Mouse (Mus musculus) kidney, postnatal 0 days (tissue): ENCODE data around the gene Oit1. TPM values are rescaled to one million over a fixed set of nuclear protein-coding genes. Genes with fewer than 3 reads are reported as not detected.

Experiments
- ATAC-seq: fragments of 200-750 bp; cut with Nextera tagmentation; replicated peaks from 2 replicates; pipeline ENCODE4 v1.8.0; 2017; ENCODE audit warnings: low read depth, moderate number of reproducible peaks, moderate TSS enrichment, moderate library complexity; ENCODE audit not compliant: low FRiP score
- DNase-seq: peaks from one replicate; pipeline ENCODE4 v3.0.0-alpha.2; 2016; ENCODE audit warnings: low spot score
- H3K27ac ChIP-seq: fragments of 300-500 bp; sonication (generic); 2 replicates; pipeline ENCODE4 v1.5.1; 2014; ENCODE audit warnings: mild to moderate bottlenecking
- H3K27me3 ChIP-seq: fragments of 300-500 bp; sonication (generic); 2 replicates; pipeline ENCODE4 v1.6.1; 2014; ENCODE audit warnings: low read length, mixed read lengths; ENCODE audit not compliant: insufficient read depth
- H3K36me3 ChIP-seq: fragments of 300-500 bp; sonication (generic); 2 replicates; pipeline ENCODE4 v1.6.1; 2014; ENCODE audit warnings: low read length, mixed read lengths; ENCODE audit not compliant: insufficient read depth
- H3K4me1 ChIP-seq: fragments of 300-500 bp; sonication (generic); replicated peaks from 2 replicates; pipeline ENCODE4 v1.6.1; 2014; ENCODE audit warnings: antibody characterized with exemption, low read length, mixed read lengths; ENCODE audit not compliant: insufficient read depth
- H3K4me2 ChIP-seq: fragments of 300-500 bp; sonication (generic); 2 replicates; pipeline ENCODE4 v1.6.1; 2014; ENCODE audit warnings: mild to moderate bottlenecking, low read length, moderate library complexity, mixed read lengths
- H3K4me3 ChIP-seq: fragments of 300-500 bp; sonication (generic); replicated peaks from 2 replicates; pipeline ENCODE4 v1.5.1; 2014; ENCODE audit warnings: low read depth, low read length
- H3K9ac ChIP-seq: fragments of 300-500 bp; sonication (generic); 2 replicates; pipeline ENCODE4 v1.6.1; 2014; ENCODE audit warnings: low read depth, low read length
- H3K9me3 ChIP-seq: fragments of 300-500 bp; sonication (generic); replicated peaks from 2 replicates; pipeline ENCODE4 v1.6.1; 2016; ENCODE audit warnings: low read length, inconsistent platforms, mixed read lengths
- CTCF ChIP-seq: IDR thresholded peaks from 2 replicates; pipeline ENCODE4 v1.5.1; 2016; ENCODE audit warnings: antibody characterized with exemption, low read depth, mild to moderate bottlenecking, moderate library complexity
- WGBS: fragments of 180-500 bp; shearing (Covaris S2); extraction: QIAGEN DNeasy Blood & Tissue Kit; methylation state at CpG from one replicate; pipeline ENCODE4 v1.1.7; 2014; 5-methylcytosine and 5-hydroxymethylcytosine counted together
- polyA plus RNA-seq: library from polyadenylated mRNA; unstranded; fragments of >200 nt; fragmentation: Nextera tagmentation; extraction: Ambion mirVana; gene quantifications from 2 replicates; pipeline ENCODE4 v1.2.1, GENCODE M21; 2015

Gene Oit1
- polyA plus RNA-seq, 1 experiment from 2014 or later = 4.3 TPM

DNA sequence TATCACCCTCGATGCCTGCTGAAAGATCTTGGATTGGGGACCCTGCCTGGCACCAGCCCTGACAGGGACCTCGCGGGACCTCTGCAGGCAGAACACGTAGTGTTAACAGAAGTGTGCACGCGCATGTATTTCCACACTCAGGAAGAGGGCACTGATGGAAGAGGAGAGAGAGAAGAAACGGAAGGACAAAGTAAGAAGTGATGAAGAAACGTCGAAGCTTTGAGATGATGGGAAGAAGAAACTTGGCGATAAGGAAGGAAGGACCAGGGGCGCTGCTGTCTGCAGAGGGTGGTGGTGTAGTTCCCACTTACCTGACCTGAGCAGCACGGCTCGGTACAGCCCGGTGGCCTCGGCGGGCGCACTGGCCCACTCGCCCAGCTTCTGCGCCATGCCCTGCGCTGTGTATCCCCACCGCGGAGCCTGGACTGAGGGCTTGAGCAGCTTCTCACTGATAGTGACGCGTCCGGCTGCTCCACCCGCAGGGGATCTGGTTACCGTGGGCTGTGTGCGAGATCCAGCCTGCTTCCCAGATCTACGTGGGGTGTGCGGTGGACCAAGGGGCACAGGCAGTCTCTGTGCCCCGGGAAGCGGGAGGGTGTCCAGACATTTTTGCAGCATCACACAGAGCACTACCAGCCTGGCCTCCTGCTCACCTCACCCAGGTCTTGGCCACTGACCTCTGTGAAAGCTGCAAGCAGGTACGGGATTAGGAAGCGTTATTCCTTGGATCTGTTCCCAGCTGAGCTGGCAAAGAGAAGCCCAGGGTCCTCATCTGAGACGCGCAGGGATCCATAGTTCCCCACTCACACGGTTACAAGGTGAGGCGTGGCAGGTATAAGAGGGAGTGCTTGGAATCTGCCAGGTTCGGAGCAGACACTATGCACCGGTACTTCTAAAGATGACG is 61.1 kb downstream of the Oit1 start, which contains the start of gene Fam107a:
Fam107a (minus strand) TSS at position 830 of the 904 bp plus-strand sequence.
- Histone ChIP-seq H3K9me3 (no peaks in the 10 kb centered on the region), H3K4me1 (peaks cover 10% of the 10 kb centered on the region), H3K4me3 (peak within 1 kb of the TSS; percentile 24), H3K9ac (peak within 1 kb of the TSS; percentile 35), H3K27me3 (0 out of 2 replicates have a peak, but pooled peaks cover 6% of the 10 kb centered on the region), H3K27ac (peak within 1 kb of the TSS; percentile 26; the same call in 1 of the 2 replicates), H3K4me2 (peak within 1 kb of the TSS; percentile 53), H3K36me3 (no peaks in the 10 kb centered on the region)
- no peak for TF ChIP-seq CTCF
- DNase-seq = no peak
- 13% methylated on average over 41 of the region's 41 CpGs for WGBS
- peak; percentile 59 for ATAC-seq

DNA sequence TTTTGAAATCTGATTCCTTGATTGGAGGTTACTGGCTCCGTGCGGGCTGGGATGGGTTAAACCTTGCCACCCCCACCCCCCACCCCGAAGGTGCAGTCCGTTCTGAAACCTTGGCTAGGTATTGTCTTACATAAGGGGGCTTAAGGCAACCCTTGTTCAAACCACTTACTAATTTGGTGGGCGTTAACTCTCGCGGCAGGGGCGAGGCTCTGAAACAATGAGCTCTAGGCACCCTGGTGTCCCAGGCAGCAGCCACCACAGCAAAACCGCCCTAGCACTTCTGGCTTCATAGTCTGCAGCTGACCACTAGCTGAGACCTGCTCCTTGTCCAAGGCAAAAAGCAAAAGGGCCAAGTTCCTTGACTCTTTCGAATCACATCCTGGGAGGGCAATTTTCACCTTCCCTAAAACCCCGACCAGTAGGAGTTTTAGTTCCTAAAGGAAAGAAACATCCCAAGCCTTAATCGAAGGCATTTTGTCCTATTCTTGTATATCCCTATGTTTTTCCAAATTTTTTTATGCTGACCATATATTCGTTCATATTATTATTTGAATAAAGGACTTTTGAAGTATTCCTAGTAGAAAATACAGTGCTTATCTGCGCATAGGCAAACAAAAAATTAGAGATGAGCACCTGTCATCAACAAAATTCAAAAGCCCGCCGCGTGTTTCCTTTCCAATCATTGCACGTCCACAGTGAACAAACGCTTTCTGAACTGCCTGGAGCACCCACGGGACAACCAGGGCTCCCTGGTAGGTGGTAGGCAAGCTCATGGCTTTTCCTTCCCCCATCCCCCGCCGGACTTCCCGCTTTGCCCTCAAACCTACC is 62.0 kb downstream of the Oit1 start:
- Histone ChIP-seq H3K27ac (0 out of 2 replicates have a peak overlapping the region, but pooled peaks have one; percentile 14), H3K4me1 (peaks cover 10% of the 10 kb centered on the region), H3K4me3 (peak overlapping the region; percentile 24), H3K27me3 (0 out of 2 replicates have a peak, but pooled peaks cover 6% of the 10 kb centered on the region), H3K9me3 (no peaks in the 10 kb centered on the region), H3K4me2 (peak overlapping the region; percentile 53), H3K36me3 (no peaks in the 10 kb centered on the region), H3K9ac (peak overlapping the region; percentile 35)
- DNase-seq (peak; percentile 51), ATAC-seq (no peak)
- TF ChIP-seq CTCF = no peak
- 5% methylated on average over 23 of the region's 23 CpGs for WGBS

DNA sequence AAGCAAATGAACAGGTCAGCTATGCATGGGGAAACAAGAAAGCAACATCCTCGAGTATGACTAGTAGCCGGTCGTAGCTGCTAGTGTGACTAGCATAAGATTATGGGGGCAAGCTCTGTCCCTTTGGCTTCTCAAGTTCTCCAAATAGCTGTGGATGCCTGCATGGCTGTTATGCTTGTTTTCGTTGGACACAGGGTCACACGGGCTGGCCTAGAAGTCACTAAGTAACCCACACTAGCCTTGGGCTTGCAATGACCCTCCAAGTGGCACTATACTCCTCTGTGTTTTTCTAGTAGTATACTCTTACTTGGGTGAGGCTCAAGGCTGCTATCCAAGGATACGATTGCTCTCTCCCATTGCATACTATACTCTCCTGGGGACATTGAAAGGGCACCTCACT is 63.4 kb downstream of the Oit1 start:
- TF ChIP-seq CTCF = no peak
- peak overlapping the region; percentile 53; the same call in 1 of the 2 replicates for H3K4me2 ChIP-seq
- no peaks in the 10 kb centered on the region for H3K9me3 ChIP-seq
- H3K9ac ChIP-seq = no peak overlapping the region
- no peak overlapping the region for H3K4me3 ChIP-seq
- ATAC-seq = no peak
- 47% methylated on average over 6 of the region's 6 CpGs for WGBS
- H3K27ac ChIP-seq = peak overlapping the region; percentile 31; the same call in 1 of the 2 replicates
- no peaks in the 10 kb centered on the region for H3K36me3 ChIP-seq
- no peak for DNase-seq
- 0 out of 2 replicates have a peak, but pooled peaks cover 6% of the 10 kb centered on the region for H3K27me3 ChIP-seq
- peaks cover 10% of the 10 kb centered on the region for H3K4me1 ChIP-seq

DNA sequence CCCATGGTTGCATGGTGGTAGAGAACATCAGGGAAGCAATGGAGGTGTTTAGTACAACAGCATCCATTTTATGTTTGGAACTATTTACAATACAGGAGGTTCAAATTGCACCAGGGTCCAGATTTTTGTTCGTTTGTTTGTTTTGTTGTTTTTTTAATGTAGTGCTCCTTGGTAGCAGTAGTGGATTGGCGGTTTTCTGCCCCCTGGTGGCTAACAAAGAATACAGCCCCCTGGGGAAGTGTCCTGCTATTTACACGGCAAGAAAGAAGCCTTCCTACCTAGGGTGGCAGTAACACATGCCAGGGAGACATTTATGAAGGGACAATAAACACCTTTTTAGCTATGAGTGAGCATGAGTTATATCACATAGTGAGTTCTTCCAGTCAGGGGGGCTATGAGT is 64.0 kb downstream of the Oit1 start:
- peak; percentile 46 for DNase-seq

DNA sequence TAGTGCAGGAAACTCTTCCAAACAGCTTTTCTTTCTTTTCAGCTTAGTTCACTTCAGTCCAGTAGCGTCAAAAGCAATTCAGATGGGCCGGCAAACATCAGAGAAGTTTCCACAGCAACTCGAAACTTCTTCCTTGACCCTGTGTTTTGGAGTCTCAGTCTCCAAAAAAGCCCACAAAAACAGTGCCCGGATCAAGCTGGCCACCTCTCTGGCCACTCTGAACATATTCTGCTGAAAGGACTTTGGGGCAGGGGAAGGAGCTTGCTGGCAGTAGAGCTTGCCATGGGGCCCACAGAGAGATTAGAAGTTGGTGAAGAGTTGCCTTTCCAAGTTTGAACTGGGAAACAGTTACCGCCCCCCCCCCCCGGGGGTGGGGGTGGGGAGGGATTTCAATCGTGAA is 64.7 kb downstream of the Oit1 start:
- ATAC-seq = no peak
- no peak for TF ChIP-seq CTCF

More for the DNA sequence above, 64.0 kb downstream of the Oit1 start:
- H3K27ac ChIP-seq = no peak overlapping the region
- 0 out of 2 replicates have a peak, but pooled peaks cover 6% of the 10 kb centered on the region for H3K27me3 ChIP-seq
- no peak for ATAC-seq
- H3K4me3 ChIP-seq = no peak overlapping the region
- WGBS = 21% methylated on average over 3 of the region's 3 CpGs
- H3K9ac ChIP-seq = no peak overlapping the region
- peak; percentile 69 for TF ChIP-seq CTCF
- no peaks in the 10 kb centered on the region for H3K9me3 ChIP-seq
- peaks cover 10% of the 10 kb centered on the region for H3K4me1 ChIP-seq
- H3K36me3 ChIP-seq = no peaks in the 10 kb centered on the region
- H3K4me2 ChIP-seq = no peak overlapping the region

More for the DNA sequence above, 64.7 kb downstream of the Oit1 start:
- 0 out of 2 replicates have a peak overlapping the region, but pooled peaks have one; percentile 1 for H3K27ac ChIP-seq
- no peak overlapping the region for H3K9ac ChIP-seq
- H3K36me3 ChIP-seq = no peaks in the 10 kb centered on the region
- no peaks in the 10 kb centered on the region for H3K9me3 ChIP-seq
- 0 out of 2 replicates have a peak, but pooled peaks cover 6% of the 10 kb centered on the region for H3K27me3 ChIP-seq
- no peak overlapping the region for H3K4me3 ChIP-seq
- no peak overlapping the region for H3K4me2 ChIP-seq
- no peak for DNase-seq
- H3K4me1 ChIP-seq = peaks cover 10% of the 10 kb centered on the region
- 37% methylated on average over 7 of the region's 7 CpGs for WGBS
